Mouse (Mus musculus) testis, postnatal 14 days (tissue): ENCODE results near the gene Car14.
"Not testable (repeated sequence)": the region's sequence is repeated elsewhere in the genome, so short reads cannot be mapped to it uniquely, and the experiment has no call there.

Experiments
- DNase-seq: peaks from one replicate; pipeline ENCODE4 v3.0.0; 2021; ENCODE audit warnings: low spot score

Car14 gene

DNA sequence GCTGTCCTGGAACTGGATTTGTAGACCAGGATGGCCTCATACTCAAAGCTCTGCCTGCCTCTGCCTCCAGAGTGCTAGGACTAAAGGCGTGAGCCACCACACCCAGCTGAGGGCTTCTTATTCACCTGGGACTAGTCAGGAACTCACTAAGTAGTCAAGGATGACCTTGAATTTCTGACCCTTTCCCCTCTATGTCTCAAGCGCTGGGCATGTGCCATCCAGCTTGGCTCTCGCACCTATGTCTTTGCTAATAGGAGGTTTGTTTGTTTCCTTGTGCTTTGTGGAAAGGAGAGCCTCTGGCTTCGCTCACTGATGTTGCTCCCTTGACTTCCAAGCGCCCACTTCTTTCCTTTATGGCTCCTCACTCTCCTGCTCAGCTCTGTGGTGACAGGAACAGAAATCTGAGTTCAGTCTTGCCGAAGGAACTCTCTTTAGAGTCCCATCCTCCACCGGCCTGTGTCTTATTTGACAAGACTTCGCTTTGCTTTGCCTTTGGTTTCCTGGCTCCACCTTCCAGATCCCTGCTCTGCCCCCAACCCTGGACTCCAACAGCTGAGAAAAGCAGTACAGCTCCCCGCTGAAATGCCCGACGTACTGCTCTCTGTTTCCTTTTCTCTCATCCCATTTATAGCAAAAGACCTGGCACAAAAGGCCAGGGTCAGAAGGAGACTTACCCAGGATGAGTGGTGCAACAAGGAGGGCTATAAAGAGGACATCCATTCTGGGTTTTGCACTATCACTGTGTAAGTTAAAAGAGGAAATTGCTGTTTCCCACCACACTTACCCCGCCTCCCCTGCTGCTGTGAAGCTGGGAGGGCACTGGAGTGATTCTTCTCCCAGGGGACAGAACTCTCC lies 13.1 kb downstream of the Car14 start, which contains the start of gene BC028528:
Gene BC028528 (minus strand): TSS at position 795 of the 855 bp plus-strand sequence.
- no peak for DNase-seq

DNA sequence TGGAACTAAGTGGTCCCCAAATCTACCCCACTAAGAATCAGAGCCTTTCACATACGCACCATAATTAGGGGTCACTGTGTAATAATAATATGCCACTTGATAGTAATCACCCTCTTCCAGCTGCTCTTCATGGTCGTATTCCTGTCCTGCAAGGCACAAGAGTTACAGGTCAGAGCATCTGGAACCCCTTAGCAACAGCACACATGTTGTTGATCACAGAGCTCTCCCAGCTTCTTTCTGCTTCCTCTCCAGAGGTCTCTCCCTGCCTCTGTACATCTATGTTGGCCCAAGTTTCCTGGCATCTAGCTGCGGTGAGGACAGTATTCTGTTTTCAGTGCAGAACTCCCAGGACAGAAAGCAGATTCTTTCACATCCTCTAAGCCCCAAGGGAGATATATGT lies 14.8 kb downstream of the Car14 start:
- no peak for DNase-seq

DNA sequence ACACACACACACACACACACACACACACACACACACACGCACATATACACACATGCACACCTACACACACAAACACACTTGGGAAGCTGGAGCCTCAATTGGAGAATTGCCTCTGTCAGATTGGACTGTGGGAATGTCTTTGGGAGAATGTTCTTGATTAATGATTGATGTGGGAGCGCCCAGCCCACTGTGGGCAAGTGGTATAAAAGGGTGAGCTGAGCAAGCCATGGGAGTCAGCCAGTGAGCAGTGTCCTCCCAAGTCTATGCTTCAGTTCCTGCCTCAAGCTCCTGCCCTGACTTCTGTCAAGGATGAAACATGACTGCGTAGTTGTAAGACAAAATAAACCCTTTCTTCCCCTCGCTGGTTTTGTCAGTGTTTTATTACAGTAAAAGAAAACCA lies 16.9 kb downstream of the Car14 start:
- DNase-seq = no peak

DNA sequence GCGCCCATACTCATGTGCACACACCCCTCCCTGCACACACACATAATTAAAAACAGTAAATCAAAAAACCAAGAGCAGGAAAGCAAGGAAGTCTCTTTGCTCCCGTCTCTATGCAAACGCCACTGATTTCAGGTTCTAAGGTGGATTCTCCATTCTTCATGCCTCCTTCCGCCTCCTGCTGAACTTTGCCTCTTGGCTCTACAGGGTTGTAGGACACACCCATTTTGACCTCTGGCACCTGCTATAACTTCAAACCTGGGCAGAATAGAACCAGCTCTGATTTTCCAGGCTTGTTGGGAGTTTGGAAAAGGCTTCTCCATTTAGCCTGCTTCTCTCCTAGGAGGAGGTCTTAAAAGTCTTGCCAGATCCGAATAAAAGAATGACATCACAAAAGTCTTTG lies 20.1 kb downstream of the Car14 start:
- DNase-seq = no peak

DNA sequence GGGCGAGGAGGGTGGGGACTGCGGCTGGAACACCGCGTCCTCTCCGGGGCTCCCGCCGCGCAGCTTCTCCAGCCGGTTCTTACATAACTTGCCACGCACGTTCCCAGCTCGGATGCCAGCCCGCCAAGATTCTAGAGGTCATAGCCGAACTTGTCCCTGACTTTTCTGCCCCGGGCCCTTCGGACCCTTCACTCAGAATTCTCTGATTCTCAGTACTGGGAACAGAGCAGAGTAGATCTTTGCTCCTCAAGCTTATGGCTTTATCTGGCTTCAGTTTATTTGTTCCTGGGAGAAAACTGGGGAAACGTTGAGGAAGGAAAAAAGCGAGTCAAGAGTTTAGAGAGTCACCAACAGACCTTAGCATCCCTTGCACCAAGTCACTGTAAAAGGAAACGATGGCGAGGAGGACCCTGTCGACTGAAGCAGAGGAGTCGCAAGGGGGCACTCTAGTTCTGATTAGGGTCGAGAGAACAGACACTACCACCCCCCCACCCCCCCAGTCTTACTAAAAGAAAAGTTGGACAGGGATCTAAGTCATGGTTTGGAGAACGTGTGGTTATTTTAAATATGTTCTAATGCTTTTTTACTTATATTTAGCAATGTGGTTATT lies 21.6 kb downstream of the Car14 start:
- peak; percentile 60 for DNase-seq

DNA sequence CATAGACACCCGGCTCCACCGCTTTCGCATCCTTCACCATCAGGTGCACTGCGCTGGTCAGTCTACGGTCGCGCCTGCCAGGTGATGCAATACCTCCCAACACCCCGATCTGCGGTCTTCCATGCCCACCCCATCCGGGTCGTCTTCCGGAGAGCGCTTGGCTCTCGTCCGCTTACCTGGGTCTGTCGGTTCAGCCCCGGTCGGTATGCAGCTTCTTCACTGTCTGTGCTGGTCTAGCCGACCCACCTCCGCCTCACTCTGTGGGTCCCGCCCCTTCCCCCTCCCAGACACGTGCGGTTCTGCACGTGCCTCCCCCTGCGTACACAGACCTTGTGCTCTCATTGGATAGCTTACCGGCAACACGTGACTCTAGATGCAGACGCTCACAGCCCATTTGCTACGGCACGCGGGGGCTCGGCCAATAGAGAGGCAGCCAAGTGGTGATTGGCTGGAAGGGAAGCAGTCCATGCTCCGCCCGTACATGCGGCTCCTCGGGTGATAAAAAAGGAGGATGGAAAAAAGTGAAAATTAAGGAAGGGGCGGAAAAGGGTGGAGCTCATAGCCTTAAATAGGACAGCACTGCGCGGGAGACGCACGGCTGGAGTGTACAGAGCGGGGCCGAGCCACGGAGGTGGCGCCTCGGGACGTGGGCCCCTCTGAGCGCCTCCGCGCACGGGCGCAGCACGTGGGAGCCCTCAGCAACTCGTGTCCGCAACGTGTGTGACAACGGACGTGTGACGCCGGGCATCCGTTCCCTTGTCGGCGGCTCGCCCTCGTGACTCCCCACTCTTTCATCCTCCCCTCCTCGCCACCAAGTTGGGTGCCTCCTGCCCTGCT lies 22.3 kb downstream of the Car14 start, which contains the start of gene Ciart:
Gene Ciart (minus strand): TSS at position 273 of the 837 bp plus-strand sequence.
- peak; percentile 99 for DNase-seq

DNA sequence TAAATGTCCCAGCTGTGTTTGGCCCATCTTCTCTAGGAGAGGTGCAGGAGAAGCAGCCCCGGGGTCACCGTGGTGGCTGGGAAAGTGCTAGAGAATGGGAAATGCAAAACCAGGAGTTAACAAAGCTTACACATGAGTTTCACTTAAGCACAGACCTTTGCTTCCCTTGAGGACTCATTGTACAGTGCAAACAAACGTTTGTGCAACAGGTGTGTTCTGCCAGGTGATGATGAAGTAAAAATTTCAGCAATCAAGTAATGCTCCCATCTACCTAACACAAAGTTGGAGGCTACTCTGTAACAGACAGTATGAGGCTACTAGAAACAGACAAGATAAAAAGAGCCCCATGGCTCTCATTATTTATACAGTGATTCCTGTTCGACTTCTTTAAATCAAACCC lies 25.4 kb downstream of the Car14 start:
- DNase-seq = no peak

DNA sequence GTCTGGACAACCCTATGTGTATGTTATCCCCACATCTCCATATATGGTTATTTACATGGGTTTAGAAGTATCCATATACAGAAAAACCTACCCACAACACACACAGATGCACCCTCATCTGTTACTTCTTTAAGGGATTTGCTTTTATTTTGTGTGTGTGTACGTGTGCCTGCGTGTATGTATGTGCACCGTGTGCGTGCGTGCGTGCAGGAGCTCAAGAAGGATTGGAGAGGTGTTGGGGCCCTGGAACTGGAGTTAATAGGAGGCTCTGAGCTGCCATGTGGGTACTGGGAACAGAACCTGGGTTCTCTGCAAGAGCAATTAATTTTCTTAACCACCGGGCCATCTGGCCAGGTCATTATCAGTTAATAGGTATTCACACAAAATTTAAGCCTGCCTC lies 32.4 kb downstream of the Car14 start:
- no peak for DNase-seq

DNA sequence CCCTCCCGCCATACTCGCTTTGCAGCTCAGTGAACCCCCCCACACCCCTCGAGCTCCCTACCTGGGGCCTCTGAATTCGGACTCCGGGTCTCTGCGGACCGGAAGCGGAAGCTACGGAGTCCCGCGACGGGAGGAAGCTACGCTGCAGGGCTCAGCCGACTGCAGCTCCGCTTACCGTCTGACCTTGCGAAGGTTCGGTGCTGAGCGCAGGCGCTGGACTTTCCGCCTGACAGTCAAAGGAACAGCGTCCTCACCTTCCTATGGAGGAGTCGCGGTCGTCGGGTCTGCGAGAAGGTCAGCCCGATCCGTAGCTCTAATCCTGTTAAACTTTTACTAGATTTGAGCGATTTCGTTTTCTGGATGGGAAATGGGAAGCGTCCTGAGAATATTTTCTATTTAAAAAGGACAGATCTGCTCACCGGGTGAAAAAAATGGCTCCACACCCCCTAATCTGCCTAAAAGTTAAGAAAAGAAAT lies 33.1 kb downstream of the Car14 start, which contains the start of gene Mrps21:
Gene Mrps21 (minus strand): TSS at position 128 of the 476 bp plus-strand sequence.
- peak; percentile 89 for DNase-seq

DNA sequence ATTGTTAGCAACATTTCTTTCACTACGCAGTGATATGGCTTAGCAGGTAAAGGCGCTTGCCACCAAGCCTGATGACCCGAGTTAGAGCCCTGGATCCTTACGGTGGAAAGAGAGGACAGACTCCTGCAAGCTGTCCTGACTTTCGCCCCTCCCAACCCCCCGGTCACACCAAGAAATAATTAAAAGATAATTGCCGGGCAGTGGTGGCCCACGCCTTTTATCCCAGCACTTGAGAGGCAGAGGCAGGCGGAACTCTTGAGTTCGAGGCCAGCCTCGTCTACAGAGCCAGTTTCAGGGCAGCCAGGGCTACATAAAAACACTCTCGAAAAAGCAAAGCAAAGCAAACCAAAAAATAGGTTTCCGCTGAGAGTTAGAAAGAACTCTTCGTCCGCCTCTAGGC lies 33.5 kb downstream of the Car14 start:
- DNase-seq = no peak

DNA sequence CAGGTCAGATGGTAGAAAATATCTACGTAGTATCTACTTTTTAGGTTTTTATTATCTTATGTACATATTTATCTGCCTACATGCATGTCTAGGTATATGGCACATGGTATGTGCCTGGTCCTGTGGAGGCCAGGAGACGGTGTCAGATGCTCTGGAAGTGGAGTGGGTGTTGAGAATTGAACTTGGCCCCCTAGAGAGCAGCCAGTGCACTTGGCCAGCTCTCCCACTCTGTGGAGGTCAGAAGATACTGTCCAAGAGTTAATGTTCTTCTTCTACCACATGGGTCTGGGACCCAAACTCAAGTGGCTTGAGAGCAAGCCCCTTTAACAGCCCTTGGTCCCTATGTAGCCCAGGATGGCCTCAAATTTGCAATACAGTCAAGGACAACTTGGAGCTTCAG lies 37.1 kb downstream of the Car14 start:
- no peak for DNase-seq

DNA sequence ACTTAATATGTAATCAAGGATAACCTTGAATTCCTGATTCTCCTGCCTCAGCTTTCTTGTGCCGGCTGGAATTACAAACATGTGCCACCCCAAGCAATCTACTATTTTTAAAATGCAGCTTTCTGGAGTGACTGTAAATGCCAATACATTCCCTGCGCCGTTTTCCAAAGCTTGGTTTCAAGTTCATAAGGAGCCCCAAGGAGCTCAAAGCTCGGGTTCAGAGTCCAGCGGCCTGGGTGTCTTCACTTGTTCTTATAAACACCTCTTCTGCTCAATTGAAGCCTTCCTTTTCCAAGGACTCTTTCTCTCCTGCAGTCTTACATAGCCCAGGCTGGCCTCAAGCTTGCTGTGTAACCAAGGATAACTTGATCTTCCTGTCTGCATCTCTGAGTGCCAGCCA lies 38.4 kb downstream of the Car14 start:
- DNase-seq = no peak

DNA sequence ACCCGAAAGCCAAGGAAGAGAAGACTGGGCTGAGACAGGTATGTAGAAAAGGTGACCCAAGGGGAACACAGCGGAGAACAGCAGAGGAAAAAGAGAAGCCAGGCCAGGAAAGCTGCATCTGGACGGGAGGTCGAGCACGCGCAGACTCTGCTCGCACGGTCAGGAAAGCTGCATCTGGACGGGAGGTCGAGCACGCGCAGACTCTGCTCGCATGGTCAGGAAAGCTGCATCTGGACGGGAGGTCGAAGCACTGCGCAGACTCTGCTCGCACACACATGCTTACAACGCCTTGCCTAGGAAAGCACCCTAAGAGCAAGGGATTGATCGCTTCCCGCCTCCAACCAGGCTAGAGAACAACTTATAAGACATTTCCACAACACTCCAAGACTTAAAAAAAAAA lies 38.9 kb downstream of the Car14 start:
- no peak for DNase-seq

DNA sequence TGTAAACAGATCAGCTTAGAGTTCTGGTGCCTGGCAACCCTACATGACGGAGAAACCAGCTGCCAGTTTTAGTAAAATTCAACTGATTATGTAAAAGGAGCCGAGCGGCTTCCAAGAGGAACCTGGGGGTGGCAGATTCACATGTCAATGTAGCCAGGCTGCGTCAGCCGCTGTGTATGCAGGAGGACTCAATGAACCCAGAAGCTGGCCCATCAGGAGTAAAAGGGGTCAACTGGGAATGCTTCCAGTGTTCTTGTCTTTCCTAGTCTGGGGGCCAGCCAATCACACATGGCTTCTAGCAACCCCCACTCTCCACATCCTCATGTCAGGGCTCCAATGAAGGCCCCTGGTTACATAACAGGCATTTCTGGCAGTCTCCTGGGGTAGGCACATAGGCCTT lies 39.4 kb downstream of the Car14 start:
- DNase-seq = no peak

DNA sequence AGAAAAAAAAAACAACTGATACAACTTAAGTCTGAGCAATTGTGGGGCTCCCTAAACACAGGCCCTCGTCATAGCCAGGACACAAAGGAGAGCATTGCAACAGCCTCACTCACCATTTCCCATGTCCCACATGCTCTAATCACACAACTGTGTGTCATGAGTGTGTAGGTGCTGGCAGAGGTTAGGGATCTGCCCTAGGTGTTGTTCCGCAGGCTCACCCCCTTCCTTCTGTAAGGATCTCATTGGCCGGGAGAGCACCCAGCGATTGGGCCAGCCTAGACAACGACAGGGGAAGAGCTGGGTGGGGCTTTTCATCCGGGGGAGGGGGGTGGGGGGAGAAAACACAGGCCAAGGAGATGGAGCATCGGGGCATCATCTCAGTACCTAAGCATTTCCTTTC lies 40.9 kb downstream of the Car14 start:
- DNase-seq = no peak

DNA sequence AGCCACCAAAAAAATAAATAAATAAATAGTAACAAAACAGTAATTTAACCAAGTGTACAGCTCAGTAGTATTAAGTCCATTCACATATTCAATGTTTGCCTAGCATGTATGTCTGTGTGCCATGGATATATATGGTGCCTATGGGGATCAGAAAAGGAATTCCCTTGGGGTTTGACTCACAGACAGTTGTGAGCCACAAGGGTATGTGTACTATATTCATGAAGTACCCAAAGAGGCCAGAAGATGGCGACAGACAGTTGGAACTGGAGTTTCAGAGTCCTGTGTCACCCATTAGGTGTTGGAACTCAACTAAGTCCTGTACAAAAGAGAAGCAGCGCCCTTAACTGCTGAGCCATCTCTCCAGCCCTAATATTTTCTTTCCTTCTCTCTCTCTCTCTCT lies 42.7 kb downstream of the Car14 start:
- peak; percentile 70 for DNase-seq

DNA sequence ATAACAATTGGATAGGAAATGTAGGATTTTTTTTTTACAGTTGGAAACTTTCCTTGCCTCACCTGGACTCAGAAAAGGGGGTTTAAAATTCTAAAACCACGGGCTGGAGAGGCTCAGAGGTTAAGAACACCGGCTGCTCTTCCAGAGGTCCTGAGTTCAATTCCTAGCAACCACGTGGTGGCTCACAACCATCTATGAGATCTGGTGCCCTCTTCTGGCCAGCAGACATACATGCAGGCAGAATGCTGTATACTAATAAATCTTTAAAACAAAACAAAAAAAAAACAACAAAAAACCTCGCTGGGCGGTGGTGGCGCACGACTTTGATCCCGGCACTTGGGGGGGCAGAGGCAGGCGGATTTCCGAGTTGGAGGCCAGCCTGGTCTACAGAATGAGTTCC lies 43.3 kb downstream of the Car14 start:
- no peak for DNase-seq

DNA sequence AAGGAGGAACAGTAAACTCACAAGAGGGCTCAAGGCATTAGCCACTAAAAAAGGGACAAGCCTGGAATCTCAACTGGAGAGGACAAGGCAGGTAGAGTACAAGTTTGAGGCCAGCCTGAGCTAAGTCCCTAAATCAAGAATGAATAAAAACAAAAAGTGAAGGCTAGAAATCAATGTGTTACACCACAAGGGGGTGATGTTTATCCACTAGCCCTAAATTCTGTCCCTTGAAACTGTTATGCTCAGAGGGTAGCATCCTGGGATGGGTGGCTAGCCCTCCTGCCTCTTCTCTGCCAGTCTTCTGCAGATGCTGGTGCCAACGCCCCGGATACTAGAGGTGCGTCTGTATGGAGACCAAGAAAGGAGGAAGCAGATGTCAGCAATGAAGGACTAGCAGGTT lies 44.2 kb downstream of the Car14 start:
- no peak for DNase-seq

DNA sequence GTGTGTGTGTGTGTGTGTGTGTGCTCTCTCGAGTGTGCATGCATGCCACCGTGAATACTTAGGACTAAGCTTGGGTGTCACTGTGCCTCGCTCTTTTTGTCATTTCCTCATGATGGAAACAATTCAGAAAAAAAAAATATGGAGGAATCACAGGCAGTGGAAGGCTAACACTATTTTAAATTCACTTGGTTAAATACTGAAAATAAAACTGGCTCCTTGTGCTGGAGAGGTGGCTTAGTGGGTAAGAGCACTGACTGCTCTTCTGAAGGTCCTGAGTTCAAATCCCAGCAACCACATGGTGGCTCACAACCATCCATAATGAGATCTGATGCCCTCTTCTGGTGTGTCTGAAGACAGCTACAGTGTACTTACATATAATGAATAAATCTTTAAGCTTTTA lies 46.2 kb downstream of the Car14 start:
- not testable (repeated sequence) for DNase-seq

DNA sequence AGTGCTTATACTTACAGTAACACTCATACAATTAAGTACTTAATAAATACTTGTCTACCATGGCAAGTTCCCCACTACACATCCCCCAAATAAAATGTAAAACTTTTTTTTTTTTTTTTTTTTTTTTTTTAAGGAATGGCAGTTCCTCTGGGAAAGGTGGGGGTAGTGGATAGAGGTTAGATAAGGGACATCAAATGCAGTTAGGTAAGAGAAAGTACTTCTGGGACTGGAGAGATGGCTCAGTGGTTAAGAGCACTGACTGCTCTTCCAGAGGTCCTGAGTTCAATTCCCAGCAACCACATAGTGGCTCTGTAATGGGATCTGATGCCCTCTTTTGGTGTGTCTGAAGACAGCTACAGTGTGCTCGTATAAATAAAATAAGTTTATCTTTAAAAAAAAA lies 47.4 kb downstream of the Car14 start:
- DNase-seq = not testable (repeated sequence)

DNA sequence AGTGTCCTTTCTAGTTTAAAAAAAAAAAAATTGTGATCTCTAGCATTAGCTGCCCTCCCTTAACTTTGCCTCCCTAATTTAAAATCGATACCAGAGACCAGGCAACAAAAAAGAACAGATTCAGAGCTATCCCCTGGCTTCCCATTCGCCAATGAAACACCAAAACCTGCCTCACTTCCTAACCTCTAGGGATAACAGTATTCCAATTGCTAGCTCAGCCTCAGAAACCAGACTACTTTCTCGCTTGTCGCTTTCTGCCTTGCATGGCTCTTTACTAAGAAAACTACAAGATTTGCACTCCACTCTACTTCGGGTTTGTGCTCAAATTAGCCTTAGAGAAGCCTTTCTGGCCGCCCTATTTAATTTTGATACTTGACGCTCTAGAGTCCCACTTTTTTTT lies 48.4 kb downstream of the Car14 start:
- no peak for DNase-seq

DNA sequence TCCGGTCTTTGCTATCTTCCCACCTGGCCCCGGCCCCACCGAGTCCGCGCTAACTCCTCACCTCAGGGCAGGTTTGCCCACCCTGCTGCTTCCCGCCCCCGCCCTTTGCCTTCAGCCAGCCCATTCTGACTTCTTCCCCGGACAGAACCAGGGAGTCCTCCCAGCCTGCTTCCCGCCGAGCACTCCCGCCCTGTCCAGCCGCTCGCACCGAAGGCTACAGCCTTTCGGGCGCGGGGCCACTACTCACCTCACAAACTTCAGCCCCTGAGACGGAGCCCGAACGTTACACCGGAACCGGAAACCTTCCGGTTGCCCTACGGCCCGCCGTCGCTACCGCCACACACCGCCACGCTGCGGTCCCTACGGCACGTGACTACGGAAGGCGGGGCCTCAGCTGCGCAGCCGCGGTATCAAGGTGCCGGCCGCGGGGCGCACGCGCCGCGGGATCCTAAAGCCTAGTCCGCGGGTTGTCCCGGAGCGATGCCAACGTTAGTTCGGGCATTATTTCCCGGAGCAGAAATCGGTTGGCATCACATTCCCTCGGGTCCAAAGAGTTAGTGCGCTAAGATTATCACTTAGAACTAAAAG lies 48.9 kb downstream of the Car14 start, which contains the start of gene Prpf3:
Gene Prpf3 (minus strand): TSS at position 384 of the 588 bp plus-strand sequence.
- peak; percentile 95 for DNase-seq
